Mouse (Mus musculus) midbrain, embryonic 10.5 days (tissue): Measurements from ENCODE around the gene Scn4b. TPM values are rescaled to one million over a fixed set of nuclear protein-coding genes. Genes with fewer than 3 reads are reported as not detected.
A peak's percentile ranks its signal among the peaks of the same experiment; 100 is the strongest.

ENCODE experiments used
- DNase-seq: peaks from one replicate; pipeline ENCODE4 v3.0.0-alpha.2; 2017; ENCODE audit warnings: low spot score
- H3K27ac ChIP-seq: fragments of 300-500 bp; sonication (generic); replicated peaks from 2 replicates; pipeline ENCODE4 v1.5.1; 2016; ENCODE audit warnings: mild to moderate bottlenecking
- H3K27me3 ChIP-seq: fragments of 300-500 bp; sonication (generic); 2 replicates; pipeline ENCODE4 v1.6.1; 2016; ENCODE audit warnings: low read depth, mild to moderate bottlenecking; ENCODE audit not compliant: poor library complexity, severe bottlenecking
- H3K36me3 ChIP-seq: fragments of 300-500 bp; sonication (generic); 2 replicates; pipeline ENCODE4 v1.6.1; 2016; ENCODE audit warnings: mild to moderate bottlenecking, moderate library complexity
- H3K4me1 ChIP-seq: fragments of 300-500 bp; sonication (generic); 2 replicates; pipeline ENCODE4 v1.6.1; 2016
- H3K4me3 ChIP-seq: fragments of 300-500 bp; sonication (generic); 2 replicates; pipeline ENCODE4 v1.5.1; 2016; ENCODE audit warnings: mild to moderate bottlenecking, moderate library complexity
- H3K9me3 ChIP-seq: fragments of 300-500 bp; sonication (generic); replicated peaks from 2 replicates; pipeline ENCODE4 v1.6.1; 2016; ENCODE audit warnings: mild to moderate bottlenecking
- WGBS: fragments of 180-500 bp; shearing (Covaris S2); methylation state at CpG from one replicate; pipeline ENCODE4 v1.1.7; 2016; 5-methylcytosine and 5-hydroxymethylcytosine counted together
- polyA plus RNA-seq: library from polyadenylated mRNA; unstranded; fragments of >200 nt; fragmentation: Nextera tagmentation; extraction: Ambion mirVana; gene quantifications from 2 replicates; pipeline ENCODE4 v1.2.1, GENCODE M21; 2016

Scn4b gene
- polyA plus RNA-seq, 1 experiment from 2014 or later = 0.28 TPM

DNA sequence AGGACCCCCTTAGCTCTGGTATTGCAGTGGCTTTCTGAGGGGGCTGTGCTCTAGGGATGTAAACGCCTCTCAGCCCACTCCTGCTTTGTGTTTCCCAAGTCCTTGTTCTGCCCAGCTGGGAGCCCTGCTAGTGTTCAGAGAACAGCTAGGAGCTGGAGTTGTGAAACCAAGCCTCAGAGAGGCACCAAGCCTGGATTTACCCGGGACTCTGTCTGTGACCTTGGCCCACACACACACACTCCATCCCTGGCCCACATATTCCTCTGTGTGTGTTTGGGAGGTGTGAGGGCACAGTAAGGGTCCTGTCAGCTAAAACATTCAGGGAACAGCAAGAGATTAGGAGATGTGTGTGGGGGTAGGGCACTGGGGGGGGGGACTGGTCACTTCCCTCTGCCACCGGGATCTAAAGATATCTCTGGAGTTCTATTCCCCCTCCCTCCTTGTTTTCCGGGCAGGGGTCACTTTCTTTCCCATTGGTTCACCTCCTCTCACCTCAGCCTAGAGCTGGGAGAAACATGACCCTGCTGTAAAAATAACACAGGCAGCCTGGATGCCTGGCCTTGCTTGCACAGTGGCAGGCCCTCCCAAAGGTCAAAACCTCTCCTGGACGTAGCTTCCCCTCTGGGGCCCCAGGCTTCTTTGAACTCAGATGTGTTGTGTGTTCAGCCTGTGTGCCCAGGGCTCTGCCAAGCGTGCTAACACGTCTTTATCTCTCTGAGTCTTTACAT, 1.6 kb upstream of the Scn4b start:
- Histone ChIP-seq H3K9me3 (no peaks in the 10 kb centered on the region), H3K27me3 (peaks cover 81% of the 10 kb centered on the region), H3K4me3 (no peak overlapping the region), H3K36me3 (no peaks in the 10 kb centered on the region), H3K4me1 (peaks cover 54% of the 10 kb centered on the region), H3K27ac (no peak overlapping the region)
- peak; percentile 31 for DNase-seq
- 7% methylated on average over 7 of the region's 7 CpGs for WGBS

DNA sequence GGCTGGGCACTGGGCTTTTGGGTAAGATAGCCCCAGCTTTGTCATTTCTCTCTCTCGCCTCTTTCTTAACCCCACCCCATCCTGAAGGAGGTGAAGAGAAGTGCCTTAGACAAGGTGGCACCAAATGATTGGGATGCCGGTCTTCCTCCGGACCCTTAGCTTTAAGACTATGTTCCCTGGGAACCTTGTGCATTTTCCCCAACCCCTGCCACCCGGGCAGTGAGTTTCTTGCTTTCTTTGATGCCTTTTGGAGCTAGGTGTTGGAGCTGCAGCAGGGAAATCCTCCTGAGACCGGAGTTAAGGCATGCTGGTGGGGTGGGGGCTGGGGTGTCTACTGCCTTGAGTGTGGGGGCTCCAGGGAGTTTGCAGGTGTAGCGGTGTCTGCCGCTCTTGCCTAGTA, 887 bp downstream of the Scn4b start:
- no peaks in the 10 kb centered on the region for H3K36me3 ChIP-seq
- H3K4me3 ChIP-seq = peak overlapping the region; percentile 64
- no peak for DNase-seq
- peaks cover 100% of the 10 kb centered on the region for H3K27me3 ChIP-seq
- peaks cover 52% of the 10 kb centered on the region for H3K4me1 ChIP-seq
- no peak overlapping the region for H3K27ac ChIP-seq
- H3K9me3 ChIP-seq = no peaks in the 10 kb centered on the region
- WGBS = 6% methylated on average over 7 of the region's 7 CpGs

DNA sequence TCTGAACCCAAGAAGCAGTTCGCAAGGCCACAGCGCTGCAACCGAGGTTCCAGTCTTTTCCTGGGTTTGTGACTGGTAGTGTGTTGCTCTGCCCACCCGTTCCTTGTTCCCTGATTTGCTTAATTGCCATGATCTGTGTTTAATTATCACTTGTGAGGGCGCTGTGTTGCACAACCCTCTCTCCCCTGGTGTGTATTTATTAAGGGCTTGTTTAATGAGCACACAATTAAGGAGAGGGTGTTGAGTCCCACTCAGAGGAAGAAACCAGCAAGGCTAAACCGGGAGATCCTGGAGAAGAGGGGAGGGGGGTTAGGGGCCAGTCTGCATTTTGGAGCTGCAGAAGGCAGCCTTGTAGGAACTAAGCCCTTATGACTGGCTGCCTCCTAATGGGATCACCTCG, 2.8 kb downstream of the Scn4b start:
- H3K36me3 ChIP-seq = no peaks in the 10 kb centered on the region
- DNase-seq = no peak
- H3K4me3 ChIP-seq = no peak overlapping the region
- WGBS = 56% methylated on average over 7 of the region's 7 CpGs
- no peak overlapping the region for H3K27ac ChIP-seq
- H3K4me1 ChIP-seq = peaks cover 41% of the 10 kb centered on the region
- peaks cover 100% of the 10 kb centered on the region for H3K27me3 ChIP-seq
- H3K9me3 ChIP-seq = no peaks in the 10 kb centered on the region

DNA sequence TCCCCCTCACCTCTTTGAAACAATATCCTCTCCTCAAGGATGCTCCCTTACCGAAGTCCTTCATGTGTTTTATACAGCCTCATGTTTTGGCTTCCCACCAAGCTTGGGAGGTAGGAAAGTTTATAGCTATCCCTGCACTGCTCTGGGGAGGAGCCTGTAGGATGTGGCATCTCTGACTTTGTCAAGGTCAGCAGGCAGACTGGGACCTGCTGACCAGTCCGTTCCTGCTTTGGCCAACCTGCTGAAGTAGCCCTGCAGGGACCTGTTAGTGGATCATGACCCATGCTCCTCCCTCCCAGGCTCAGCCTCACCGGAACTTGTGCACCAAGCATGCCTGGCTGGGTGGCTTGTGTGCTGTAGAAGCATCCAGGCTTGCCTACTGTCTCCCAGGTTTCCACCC, 4.5 kb downstream of the Scn4b start:
- Histone ChIP-seq H3K9me3 (no peaks in the 10 kb centered on the region), H3K27ac (no peak overlapping the region), H3K27me3 (peaks cover 98% of the 10 kb centered on the region), H3K36me3 (no peaks in the 10 kb centered on the region), H3K4me3 (no peak overlapping the region), H3K4me1 (peaks cover 26% of the 10 kb centered on the region)
- no peak for DNase-seq
- 61% methylated on average over 3 of the region's 3 CpGs for WGBS

DNA sequence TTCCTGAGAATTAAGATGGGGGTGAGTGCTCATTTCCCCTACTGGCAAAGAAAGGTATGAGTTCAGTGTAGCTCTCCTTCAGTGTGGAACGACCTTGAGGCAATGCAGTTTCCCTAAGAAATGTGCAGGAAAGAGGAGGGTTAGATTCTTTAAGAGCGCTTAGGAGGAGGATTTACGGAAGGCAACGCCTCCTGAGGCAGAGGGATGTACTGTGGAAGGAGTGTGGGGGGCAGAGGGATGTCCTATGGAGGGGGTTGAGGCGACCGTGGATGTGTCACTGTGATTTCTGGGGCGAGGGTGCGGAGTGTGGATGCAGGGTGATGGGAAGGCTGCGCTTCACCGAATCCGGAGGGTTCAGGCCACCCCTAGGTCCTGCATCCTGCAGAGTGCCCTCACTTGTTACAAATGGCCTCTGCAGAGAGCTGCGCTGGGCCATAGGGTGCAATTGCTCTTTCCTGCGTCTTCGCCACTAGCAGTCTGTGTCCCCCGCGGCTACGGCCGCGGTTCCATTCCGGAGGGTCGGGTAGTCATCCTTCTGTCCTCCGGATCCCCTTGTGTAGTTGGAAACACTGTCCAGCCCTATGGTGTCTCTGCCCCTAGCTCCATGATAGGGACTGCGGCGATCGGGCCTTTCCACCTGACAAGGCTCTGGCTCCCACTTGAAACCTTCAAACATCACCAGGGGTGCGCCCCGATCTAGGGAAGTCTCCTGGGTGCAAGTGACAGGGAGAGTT, 7.5 kb downstream of the Scn4b start:
- Histone ChIP-seq H3K36me3 (no peaks in the 10 kb centered on the region), H3K27ac (no peak overlapping the region), H3K9me3 (no peaks in the 10 kb centered on the region), H3K4me1 (peaks cover 8% of the 10 kb centered on the region), H3K27me3 (peaks cover 76% of the 10 kb centered on the region), H3K4me3 (peak overlapping the region; percentile 54)
- DNase-seq = no peak
- WGBS = 1% methylated on average over 27 of the region's 27 CpGs

DNA sequence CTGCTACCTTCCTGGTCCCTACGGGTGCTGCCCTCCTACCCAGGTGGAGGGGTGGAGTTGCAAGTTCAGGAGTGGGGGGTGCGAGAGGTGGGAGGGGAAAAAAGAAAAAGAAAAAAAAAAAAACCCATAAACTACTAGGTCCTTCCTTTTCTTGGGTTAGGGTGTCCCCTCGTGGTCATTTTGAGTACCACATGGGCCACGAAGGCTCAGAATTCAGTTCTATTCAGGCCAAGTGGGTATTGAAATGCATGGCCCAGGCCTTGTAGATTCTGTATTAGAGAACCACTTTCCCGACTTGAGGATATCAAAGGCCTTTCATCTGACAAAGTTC, 8.0 kb downstream of the Scn4b start:
- Histone ChIP-seq H3K36me3 (no peaks in the 10 kb centered on the region), H3K27me3 (peaks cover 75% of the 10 kb centered on the region), H3K9me3 (no peaks in the 10 kb centered on the region), H3K4me3 (peak overlapping the region; percentile 54), H3K4me1 (peaks cover 8% of the 10 kb centered on the region), H3K27ac (no peak overlapping the region)
- 3% methylated on average over 5 of the region's 5 CpGs for WGBS
- DNase-seq = peak; percentile 69

DNA sequence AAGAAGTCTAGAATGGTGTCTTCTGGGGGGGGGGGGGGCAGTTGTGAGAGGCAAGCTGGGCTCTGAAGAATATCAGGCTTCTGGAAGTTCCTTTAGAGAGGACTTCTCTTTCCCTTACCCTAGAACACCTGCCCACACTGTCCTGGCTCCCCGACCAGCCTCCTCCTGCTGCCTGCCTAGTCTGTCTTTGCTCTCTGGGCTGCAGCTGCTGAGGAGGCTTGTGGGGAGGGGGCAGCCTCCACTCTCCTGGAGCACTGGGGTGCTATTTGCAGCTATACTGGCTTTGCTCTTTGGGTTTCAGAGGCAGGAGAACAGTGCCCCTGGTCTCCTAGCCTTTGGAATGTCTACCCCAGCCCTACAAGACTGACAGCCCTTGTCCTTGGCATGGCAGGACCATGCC, 12.7 kb downstream of the Scn4b start:
- peaks cover 2% of the 10 kb centered on the region for H3K4me1 ChIP-seq
- 60% methylated on average over 1 of the region's 1 CpGs for WGBS
- H3K36me3 ChIP-seq = no peaks in the 10 kb centered on the region
- H3K27ac ChIP-seq = no peak overlapping the region
- H3K4me3 ChIP-seq = no peak overlapping the region
- no peak for DNase-seq
- no peaks in the 10 kb centered on the region for H3K9me3 ChIP-seq
- peaks cover 28% of the 10 kb centered on the region for H3K27me3 ChIP-seq

DNA sequence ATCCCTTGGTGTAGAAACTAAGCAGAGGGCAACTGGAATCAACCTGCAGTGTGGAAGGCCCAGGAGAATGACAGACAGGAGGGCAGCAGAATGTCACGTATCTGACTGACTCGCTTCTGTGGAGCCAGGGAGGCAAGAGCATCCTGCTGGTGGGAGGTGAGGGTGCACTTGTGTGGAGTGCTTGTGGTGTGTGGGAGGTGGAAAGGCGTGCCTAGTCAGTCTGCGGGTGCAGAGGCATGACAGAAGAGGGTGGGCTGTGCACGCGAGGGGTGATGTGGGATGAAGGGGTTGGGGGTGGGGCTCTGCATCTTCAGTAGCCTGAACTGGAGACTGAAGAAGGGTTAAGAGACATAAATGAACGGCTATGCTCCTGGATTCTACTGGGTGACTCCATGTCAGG, 15.2 kb downstream of the Scn4b start:
- Histone ChIP-seq H3K27me3 (peaks cover 6% of the 10 kb centered on the region; the same call in 1 of the 2 replicates), H3K4me3 (no peak overlapping the region), H3K27ac (no peak overlapping the region), H3K36me3 (no peaks in the 10 kb centered on the region), H3K9me3 (no peaks in the 10 kb centered on the region), H3K4me1 (no peaks in the 10 kb centered on the region)
- DNase-seq = no peak
- 74% methylated on average over 7 of the region's 7 CpGs for WGBS

DNA sequence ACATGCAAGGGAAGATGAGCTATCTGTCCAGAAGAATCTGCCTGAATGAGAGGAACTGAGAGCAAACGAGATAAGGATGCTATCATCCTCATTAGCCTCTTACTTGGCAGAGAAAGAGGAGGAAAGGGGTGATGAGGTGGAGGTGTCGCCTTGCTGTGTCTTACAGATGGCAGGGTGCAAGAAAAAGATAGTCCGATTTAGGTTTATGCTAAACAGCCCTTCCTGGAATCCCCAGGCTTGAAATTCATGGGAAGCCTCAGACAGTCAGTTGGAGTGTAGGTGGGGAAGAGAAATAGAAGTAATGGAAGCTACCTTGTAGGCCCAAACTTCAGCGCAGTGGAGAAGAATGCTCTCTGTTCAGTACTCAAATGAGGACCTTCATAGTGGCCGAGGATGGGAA, 29.7 kb downstream of the Scn4b start:
- no peaks in the 10 kb centered on the region for H3K27me3 ChIP-seq
- no peaks in the 10 kb centered on the region for H3K36me3 ChIP-seq
- no peaks in the 10 kb centered on the region for H3K4me1 ChIP-seq
- WGBS = 78% methylated on average over 5 of the region's 5 CpGs
- DNase-seq = no peak
- no peaks in the 10 kb centered on the region for H3K9me3 ChIP-seq
- H3K4me3 ChIP-seq = no peak overlapping the region
- H3K27ac ChIP-seq = no peak overlapping the region

DNA sequence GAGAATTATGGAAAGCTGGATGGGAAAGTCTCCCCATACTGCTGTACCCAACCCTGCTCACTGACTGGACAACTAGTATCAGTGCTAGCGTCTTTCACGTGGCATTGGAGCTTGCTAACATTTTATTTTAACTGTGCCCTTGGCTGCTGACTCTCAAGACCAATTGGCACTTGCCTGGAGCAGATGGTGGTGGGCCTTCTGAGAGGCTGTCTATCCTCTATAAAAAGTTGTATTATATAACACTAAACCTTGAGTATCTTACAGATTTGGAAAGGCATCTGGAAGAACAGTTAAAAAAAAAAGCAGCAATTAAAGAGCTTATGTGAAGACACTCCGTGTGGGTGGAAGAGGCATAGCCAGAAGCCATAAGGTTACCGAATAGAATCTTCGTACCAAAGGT, 32.0 kb downstream of the Scn4b start:
- H3K36me3 ChIP-seq = no peaks in the 10 kb centered on the region
- 87% methylated on average over 5 of the region's 5 CpGs for WGBS
- H3K27ac ChIP-seq = no peak overlapping the region
- H3K27me3 ChIP-seq = no peaks in the 10 kb centered on the region
- no peaks in the 10 kb centered on the region for H3K4me1 ChIP-seq
- DNase-seq = no peak
- H3K4me3 ChIP-seq = no peak overlapping the region
- H3K9me3 ChIP-seq = no peaks in the 10 kb centered on the region

DNA sequence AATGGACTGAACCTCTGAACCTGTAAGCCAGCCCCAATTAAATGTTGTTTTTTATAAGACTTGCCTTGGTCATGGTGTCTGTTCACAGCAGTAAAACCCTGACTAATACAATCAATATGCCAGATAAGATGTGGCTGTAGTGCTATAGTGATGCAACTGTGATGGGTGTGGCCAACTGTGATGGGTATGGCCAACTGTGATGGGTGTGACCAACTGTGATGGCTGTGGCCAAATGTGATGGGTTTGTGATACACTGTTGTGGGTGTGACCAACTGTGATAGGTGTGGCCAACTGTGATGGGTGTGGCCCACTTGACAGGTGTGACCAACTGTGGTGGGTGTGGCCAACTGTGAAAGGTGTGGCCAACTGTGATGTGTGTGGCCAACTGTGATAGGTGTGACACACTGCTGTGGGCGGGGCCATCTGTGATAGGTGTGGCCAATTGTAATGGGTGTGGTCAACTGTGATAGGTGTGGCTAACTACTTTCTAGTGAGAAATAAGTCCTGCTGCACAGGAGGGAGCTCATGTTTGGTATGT, 32.9 kb downstream of the Scn4b start:
- no peaks in the 10 kb centered on the region for H3K4me1 ChIP-seq
- no peak for DNase-seq
- H3K4me3 ChIP-seq = no peak overlapping the region
- no peak overlapping the region for H3K27ac ChIP-seq
- H3K9me3 ChIP-seq = no peaks in the 10 kb centered on the region
- H3K27me3 ChIP-seq = no peaks in the 10 kb centered on the region
- 67% methylated on average over 1 of the region's 1 CpGs for WGBS
- no peaks in the 10 kb centered on the region for H3K36me3 ChIP-seq

DNA sequence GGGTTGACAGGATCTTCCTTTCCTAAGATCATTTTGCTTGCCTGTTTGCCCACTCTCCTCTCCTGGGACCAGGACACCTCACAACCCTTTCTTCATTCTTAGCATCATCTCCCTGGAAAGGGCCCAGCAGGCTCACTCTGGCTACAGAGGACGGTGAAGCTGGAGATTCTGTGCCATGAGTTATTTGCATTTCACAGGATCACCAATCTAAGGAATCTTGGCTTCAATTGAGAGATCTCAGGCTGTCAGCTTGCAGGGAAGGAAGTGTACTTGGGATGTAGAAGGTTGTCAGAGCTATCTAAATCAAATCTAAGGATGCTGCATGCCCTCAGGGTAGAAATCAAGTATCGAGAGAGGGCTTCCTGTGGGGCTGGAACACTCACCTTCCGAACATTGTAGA, 35.3 kb downstream of the Scn4b start:
- WGBS = 80% methylated on average over 3 of the region's 3 CpGs
- Histone ChIP-seq H3K4me1 (no peaks in the 10 kb centered on the region), H3K9me3 (no peaks in the 10 kb centered on the region), H3K4me3 (no peak overlapping the region), H3K27ac (no peak overlapping the region), H3K27me3 (no peaks in the 10 kb centered on the region), H3K36me3 (no peaks in the 10 kb centered on the region)
- no peak for DNase-seq

DNA sequence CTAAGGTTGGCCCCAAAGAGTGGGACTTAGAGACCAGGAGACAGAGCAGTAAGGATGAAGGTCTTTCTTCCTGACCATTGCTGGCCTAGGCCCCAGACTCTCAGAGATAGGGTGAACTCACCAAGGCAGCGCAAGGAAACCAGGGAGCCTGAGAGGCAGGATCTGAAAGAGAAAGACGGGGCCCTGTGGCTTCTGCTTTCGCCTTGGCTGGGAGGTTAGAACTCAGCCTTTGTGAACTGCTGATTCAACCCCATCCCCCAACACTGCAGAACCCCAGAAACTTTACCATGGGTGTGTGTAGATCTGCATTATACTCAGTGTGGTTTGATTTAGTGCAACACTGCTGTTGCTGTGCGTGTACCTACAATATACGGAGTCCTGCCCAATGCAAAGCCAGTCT, 41.1 kb downstream of the Scn4b start:
- DNase-seq = no peak
- Histone ChIP-seq H3K9me3 (no peaks in the 10 kb centered on the region), H3K36me3 (no peaks in the 10 kb centered on the region), H3K27me3 (no peaks in the 10 kb centered on the region), H3K4me1 (no peaks in the 10 kb centered on the region), H3K4me3 (no peak overlapping the region), H3K27ac (no peak overlapping the region)
- 89% methylated on average over 5 of the region's 5 CpGs for WGBS
